Mouse (Mus musculus): ENCODE data around the gene Eif4enif1.
"Not testable (repeated sequence)": the region's sequence is repeated elsewhere in the genome, so short reads cannot be mapped to it uniquely, and the experiment has no call there.

The Eif4enif1 gene

DNA sequence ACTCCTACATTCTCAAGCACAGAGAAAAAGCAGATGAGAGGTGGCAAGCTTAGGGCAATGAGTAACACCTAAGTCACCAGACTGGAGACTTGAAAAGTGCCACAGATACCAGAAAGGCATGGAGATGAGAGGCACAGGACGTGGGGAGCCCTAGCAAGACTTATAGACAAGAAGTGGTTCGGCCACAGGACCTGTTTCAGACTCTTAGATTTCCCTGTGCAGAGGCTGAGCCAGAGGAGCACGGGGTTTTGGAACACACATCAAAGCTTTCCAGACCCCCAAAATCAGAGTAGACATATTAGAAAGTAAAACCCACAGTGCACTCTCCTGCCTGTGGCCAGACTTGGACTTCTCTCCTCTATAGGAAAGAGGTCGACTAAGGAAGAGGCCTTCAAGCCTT, 20.9 kb upstream of the Eif4enif1 start:
- peak; percentile 75 to 79 for DNase-seq (ENCODE audit: low spot score in 2 of 2)

DNA sequence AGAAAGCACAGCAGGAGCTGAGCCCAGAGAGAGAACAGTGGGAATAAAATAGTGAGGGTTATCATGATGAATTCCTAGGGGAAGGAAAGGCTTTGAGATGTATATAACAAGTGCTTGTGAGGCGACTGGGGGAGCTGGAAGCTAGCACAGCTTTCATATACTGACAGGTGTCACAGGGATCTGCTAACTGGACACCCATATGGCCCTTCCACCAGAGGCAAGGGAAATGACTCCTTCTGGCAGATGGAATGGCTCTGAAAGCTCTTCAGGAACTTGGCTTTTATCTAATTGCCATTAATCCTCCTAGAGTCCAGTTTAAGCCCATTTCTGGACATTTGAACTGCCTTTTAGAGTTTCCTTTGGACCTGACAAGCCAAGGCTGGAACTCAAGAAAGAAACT, 20.2 kb upstream of the Eif4enif1 start:
- DNase-seq (ENCODE audit: low spot score in 2 of 2) = not testable (repeated sequence)

DNA sequence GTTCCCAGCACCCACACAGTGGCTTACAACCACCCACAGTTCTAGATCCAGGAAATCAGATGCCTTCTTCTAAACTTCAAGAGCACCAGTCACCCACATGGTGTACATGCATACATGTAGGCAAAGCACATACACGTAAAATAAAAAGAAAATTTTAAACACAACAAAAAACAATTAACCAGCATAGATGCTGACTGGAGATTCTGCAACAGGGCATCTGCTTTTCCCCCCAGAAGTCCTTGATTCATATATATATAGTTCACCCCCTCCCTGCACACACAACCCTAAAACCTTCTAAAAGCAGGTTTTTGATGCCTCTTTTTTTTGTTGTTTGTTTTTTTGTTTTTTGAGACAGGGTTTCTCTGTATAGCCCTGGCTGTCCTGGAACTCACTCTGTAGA, 19.5 kb upstream of the Eif4enif1 start:
- DNase-seq (ENCODE audit: low spot score in 2 of 2) = not testable (repeated sequence)

DNA sequence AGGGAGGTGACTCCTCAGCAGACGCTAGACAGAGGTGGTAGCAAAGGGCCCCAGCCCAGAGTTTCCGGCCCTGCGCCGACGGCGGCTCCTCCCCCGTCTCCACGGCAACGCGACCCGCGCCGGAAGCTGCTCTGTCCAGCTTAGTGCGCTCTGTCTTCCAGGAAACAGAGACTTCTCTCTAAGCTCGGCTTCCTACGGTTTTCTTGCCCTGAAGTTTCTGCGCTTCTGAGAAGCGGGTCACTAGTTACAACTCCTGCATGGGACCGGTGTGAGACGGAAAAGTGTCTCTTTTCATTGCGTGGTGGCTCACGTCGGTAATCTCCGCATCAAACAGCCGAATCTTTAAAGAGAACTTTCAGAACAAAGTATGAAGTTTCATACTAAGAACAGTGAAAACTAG, 8.8 kb upstream of the Eif4enif1 start, which contains the start of gene Sfi1:
TSS of gene Sfi1 (minus strand) at position 101 of the 400 bp plus-strand sequence.
- no peak for DNase-seq (ENCODE audit: low spot score in 2 of 2)

DNA sequence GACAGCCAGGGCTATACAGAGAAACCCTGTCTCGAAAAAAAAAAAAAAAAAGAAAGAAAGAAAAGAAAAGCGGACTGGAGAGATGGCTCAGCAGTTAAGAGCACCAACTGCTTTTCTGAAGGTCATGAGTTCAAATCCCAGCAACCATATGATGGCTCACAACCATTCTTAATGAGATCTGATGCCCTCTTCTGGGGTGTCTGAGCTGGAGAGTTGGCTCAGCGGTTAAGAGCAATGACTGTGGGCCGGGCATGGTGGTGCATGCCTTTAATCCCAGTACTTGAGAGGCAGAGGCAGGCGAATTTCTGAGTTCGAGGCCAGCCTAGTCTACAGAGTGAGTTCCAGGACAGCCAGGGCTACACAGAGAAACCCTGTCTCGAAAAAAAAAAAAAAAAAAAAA, 1.6 kb upstream of the Eif4enif1 start:
- DNase-seq (ENCODE audit: low spot score in 2 of 2) = not testable (repeated sequence)

DNA sequence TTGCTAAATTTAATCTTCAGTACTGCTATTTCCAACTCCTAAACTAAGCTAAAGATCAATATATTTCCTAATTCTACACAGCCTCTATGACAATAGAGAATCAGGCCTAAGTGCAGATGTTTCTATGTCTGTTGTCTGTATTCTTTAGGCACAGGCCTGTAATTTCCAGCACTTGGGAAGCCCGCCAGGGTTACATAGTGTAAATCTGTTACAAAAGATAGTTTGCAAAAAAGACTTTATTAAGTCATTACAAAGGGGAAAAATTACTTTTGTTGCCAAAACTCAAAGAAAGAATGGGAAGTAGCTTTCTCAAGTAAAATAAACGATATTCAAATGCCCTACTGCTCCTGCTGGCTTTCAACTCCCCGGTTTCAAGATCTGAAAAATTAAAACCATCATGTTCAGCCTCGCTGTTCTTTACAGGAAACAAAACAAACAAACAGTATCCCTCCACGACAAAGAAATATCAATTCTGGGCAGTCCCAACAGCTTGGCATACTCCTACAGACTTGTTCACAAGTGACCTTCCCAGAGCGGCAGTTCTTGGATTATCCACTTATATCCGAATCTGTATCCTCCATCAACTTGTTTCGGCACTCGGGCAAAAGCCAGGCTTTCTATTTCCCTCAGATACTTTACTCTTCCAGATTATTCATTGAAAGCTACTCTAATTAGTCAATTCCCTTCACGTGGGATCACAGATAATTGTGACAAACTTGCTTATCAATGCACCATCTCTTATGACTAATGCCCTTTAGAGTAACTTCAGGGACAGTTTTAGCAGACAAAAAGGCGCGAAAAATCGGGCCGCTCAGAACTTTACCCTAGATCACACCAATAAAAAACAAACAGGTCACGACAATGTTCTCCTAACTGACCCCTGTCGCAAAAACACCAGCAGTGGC, 614 bp upstream of the Eif4enif1 start:
- peak in 1 of 2 experiments; percentile 12 for DNase-seq (ENCODE audit: low spot score in 2 of 2)

DNA sequence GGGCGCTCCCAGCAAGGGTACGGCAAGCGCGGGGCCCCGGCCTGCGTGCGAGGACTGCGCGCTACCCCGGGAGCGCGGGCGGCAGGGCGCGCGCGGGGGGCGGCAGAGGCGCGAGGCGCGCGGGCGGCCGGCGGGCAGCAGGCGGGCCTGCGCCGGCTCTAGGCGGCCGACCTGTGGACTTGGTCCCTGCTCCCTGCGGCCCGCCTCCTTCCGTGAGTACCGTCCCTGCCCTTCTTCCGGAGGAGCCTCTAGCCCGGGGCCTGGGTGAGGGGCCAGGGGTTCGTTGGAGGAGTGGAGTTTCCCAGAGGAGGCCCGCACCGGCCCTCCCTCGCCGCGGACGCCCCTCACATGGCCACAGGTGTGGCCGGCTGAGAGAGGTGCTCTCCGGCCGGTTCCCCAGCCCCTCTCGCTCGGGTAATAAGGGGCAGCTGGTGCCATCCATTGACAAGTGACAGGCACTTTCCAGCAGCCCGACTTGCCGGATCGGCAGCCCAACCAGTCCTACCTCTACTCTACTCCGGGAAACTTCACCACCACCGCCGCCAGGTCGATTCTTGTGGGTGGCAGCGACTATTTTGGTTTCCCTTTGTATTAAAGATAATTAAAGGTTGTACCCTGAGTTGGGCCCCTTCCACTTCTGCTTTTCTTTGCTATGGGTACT, 719 bp downstream of the Eif4enif1 start:
- DNase-seq (ENCODE audit: low spot score in 2 of 2) = peak; percentile 38 to 39

DNA sequence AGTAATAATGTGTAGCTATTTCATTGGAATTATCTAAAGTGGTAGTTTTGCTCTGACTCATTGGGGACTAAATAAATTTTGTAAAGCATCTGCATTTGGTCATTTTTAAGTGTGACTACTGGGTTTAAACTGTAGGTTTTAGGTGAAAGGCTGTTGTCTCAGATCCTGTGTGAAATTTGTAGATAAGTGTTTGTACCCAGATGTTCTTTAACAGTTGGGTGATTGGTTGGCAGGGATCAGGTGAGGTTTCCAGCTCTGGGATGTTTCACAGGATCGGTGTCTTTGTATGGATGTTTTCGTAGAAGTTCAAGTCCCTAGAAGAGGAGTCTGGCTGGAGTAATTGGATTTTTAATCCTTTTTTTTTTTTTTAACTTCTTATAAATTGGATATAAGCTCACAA, 1.6 kb downstream of the Eif4enif1 start:
- no peak for DNase-seq (ENCODE audit: low spot score in 2 of 2)

DNA sequence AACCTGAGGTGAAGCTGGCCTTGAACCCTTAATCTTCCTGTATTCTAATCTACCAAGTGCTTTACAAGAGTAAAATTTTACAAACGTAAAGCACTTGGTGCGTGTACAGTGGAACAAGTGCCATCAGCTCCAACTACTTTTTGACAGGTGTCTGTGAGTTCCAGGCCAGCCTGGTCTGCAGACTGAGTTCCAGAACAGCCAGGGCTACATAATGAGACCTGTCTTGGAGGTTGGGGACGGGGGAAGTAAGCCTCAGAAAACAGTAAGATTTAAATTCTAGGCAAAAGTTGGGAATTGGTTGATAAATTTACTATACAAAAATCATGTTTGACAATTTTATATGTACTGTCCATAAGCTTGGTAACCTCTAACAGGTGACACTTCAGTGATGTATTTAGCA, 3.0 kb downstream of the Eif4enif1 start:
- DNase-seq (ENCODE audit: low spot score in 2 of 2) = no peak

DNA sequence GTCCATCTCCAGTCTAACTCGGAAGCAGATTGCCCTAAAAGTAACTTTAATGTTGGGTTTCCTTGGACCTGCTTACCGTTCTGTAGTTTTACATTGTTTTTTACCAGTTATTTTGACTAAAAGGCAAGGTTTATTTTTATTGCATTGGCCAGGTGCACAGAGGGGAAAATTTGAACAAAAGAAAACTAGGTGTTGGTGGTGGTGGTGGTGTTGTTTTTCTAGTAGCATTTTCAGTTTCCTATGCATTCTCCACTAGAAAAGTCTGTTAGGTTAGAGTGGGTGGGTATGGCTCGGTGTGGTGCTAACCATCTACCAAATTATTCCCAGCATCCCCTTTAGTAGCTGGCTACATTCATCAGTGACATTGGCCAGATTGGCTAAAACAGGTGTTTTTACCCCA, 4.6 kb downstream of the Eif4enif1 start:
- no peak for DNase-seq (ENCODE audit: low spot score in 2 of 2)

DNA sequence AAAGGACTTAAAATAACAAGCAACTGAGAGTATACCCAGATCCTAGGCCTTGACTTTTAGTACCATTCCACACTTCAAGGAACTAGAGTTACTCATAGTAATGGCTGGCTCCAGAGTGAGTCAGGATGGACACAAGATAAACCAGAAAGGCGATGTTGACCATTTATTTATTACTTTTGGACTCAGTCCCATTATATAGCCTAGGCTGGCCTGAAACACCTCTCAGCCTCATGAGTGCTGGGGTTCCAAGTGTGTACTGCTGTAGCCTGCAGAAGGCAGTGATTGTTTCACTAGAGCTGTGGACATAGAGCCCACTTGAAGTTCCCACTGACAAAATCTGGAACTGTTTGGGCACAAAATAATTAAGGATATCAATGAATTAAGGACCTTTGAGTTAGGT, 10.3 kb downstream of the Eif4enif1 start:
- DNase-seq (ENCODE audit: low spot score in 2 of 2) = no peak

DNA sequence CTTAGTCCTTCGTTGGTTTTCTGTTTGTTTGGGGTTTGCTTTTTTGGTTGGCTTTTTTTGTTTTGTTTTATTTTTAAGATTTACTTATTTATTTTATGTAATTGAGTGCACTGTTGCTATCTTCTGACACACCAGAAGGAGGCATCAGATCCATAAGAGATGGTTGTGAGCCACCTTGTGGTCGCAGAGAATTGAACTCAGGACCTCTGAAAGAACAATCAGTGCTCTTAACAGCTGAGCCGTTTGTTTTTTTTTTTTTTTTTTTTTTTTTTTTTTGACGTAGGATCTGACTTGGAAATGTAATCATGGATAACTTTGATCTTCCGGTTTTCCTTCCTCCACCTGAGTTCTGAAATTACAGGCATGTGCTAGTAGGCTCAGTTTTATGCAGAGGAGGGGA, 20.9 kb downstream of the Eif4enif1 start:
- no peak for DNase-seq (ENCODE audit: low spot score in 2 of 2)

DNA sequence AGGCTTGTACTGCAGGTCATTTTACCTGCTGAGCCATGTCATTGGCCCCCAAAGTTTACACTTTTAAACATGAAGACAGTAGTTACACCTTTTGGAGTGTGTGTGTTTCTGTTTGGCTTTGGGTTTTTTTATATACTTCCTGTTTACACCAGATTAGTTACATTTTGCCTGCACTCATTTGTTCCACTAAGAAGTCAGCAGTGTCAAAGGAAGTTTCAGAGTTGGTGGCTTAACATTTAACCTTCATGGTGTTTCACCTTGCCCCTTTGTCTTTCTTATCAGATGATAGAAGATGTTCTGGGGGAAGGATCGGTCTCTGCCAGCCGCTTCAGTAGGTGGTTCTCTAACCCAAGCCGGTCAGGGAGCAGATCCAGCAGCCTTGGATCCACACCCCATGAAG, 24.9 kb downstream of the Eif4enif1 start:
- DNase-seq (ENCODE audit: low spot score in 2 of 2) = no peak

DNA sequence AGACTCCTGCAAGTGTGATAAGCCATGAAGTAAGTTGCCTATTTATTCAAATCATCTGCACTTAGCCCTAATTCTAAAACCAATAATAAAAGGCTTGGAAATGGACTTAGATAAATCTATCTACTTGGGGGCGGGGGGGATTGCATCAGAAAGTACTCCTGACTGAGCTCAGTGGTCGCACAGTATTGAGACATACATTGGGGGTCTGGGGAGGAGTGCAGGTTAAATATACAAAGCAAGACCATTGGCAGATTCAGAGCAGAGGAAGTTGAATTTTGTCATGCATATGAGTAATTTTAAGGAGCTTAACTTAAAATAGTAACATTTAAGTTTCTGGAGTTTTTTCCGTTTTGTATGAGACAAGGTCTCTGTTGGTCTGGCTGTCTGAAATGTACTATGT, 30.1 kb downstream of the Eif4enif1 start:
- DNase-seq (ENCODE audit: low spot score in 2 of 2) = no peak

DNA sequence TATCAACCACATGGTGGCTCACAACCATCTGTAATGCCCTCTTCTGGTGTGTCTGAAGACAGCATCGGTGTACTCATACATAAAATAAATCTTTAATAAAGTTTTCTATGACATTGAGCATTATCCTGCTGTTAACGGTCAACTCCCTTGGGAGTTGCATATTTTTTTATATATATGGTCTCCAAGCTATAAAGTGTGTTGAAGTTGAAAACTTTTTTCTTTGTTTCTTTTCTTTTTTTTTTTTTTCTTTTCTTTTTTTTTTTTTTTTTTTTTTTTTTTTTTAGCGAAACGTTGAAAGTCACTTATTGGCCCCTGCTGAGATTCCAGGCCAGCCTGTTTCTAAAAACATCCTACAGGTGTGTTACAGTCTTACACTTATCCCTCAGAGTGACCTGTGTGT, 31.5 kb downstream of the Eif4enif1 start:
- no peak for DNase-seq (ENCODE audit: low spot score in 2 of 2)

DNA sequence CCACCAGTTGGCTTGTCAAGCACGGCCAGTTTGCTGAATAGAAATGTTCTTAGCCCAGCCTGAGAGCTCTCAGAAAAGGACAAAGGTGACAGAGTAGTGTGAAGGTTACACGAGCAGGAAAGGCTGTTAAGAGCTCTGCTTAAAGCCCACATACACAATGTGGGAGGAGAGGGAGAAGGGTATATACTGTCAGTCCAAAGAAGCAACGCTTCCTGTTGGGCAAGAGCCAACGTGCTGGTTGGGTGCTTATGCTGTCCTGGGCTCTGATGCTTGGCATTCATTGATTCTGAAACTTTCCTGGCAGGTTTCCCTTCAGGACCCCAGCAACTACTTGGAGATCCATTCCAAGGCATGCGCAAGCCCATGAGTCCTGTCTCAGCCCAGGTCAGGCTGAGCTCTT, 33.1 kb downstream of the Eif4enif1 start:
- DNase-seq (ENCODE audit: low spot score in 2 of 2) = no peak

DNA sequence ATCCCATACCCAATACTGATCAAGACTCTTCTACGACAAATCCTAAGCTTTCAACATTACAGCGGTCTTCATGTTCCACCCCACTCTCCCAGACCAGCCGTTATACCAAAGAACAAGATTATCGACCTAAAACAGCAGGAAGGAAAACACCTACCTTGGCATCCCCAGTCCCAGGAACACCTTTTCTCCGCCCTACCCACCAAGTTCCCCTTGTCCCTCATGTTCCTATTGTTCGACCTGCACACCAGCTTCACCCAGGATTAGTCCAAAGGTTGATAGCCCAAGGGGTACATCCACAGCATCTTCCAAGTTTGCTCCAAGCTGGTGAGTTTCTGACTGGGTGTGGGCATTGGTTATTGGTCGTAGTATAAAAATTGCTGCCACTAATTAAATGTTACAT, 40.2 kb downstream of the Eif4enif1 start:
- no peak for DNase-seq (ENCODE audit: low spot score in 2 of 2)

DNA sequence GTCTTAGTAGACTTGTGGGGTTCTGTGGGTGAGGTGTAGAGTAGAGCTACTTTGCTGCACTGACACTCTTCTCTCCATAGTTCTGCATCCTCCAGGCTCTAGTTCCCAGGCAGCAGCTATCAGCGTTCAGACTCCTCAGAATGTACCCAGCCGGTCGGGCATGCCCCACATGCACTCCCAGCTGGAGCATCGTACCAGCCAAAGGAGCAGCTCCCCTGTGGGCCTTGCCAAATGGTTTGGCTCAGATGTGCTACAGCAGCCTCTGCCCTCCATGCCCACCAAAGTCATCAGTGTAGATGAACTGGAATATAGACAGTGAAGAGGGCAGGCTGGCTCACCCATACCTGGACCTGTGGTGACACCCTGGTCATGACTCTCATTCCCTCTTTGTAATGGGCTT, 41.6 kb downstream of the Eif4enif1 start:
- DNase-seq (ENCODE audit: low spot score in 2 of 2) = no peak

DNA sequence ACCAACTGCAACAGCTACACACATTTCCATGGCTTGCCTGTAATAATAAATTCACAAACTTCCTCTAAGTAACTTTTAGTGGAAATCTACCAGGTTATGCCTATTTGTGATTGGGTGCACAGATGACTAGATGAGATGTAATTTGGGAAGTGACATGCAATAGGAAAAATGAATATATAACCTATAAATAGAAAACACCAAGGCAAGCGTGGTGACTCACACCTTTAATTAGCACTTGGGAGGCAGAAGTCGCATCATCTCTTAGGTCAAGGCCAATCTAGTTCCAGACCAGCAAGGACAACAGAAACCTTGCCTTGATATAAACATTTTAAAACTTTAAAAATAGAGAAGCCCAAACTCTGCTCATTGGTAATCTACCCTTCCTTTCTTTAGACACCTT, 45.2 kb downstream of the Eif4enif1 start:
- no peak for DNase-seq (ENCODE audit: low spot score in 2 of 2)

DNA sequence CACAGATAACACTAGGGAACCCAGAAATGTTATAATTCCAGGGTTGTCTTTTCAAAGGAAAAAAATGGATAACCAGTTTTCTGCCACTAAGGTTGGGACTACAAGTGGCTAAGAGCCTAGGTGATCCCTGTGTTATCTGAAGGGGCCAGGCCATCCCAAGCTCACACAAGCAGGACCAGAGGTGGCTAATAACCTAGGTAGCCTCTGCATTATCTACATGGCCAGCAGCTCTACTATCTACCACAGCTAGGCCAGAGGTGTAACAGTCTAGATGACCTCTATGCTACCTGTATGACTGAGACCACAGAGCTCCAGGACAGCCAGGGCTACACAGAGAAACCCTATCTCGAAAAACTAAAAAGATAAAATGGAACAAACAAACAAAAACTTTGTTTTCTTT, 57.3 kb downstream of the Eif4enif1 start:
- DNase-seq (ENCODE audit: low spot score in 2 of 2) = no peak

DNA sequence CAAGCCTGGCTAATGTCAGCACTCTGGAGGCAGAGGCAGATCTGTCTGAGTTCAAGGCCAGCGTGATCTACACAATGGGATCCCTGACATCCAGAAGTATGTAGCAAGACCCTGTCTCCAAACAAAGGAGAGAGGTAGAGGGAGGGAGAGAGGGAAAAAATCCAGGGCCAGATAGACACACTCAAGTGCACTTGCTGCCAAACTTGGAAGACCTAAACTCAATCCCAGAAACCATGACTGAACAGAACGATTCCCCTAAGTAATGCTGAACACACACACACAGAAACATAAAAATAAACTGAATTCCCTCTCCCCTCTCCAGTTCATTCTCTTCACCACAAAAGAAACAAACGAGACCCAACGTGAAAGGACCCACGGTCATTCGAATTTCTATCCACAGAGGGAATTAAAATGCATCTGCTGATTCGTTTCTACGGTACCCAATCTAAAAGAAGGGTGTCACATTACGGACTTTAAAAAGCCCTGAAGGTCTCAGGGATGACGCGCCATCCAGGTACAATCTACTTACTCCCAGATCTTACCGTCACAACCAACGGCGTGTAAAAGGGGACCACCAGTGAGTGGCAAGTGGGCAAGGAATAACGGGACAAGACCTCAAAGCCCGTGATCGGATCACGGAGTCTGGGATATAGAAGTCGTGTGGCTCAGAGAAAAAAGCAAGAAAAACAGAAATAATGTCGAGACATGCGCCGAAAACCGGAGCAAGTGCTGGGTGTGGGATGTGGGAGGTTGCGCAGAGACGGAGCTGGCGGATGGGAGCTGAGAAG, 63.3 kb downstream of the Eif4enif1 start:
- DNase-seq (ENCODE audit: low spot score in 2 of 2) = peak in 1 of 2 experiments; percentile 10

DNA sequence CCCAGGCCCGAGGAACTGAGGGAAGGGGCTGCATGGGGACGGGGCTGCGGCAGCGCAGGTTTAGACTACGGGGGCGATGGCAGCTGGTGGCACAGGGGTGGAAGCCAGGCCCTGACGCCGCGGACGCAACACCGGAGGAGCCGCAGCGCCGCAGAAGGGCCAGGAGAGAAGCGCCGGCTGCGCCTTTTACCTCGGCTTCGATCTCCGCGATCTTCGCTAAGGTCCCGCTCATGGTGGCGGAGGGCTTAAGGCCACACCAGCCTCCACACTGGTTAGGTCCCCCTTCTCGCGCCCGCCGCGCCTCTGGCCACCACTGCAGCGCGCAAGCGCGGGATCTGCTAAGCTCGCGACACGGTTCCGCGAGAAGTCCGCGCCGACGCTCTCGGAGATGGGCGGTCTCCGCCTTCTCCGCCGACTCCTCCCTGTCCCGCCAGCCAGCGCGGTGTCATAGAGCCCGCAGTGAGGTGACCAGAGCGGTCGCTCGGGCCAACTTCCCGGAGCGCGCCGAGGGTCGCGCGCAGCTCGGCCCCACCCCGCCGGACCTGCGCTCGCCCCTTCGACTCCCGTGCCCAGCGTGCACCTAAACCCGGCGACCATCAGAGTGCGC, 64.0 kb downstream of the Eif4enif1 start, which contains the start of gene Drg1:
TSS of gene Drg1 (minus strand) at position 337 of the 607 bp plus-strand sequence.
- peak; percentile 93 to 94 for DNase-seq (ENCODE audit: low spot score in 2 of 2)
